Mouse (Mus musculus) lung, postnatal 0 days (tissue): Measurements from ENCODE around the gene Pmvk.

Experiments used
- CTCF ChIP-seq: IDR thresholded peaks from 2 replicates; pipeline ENCODE4 v1.5.1; 2016; ENCODE audit warnings: antibody characterized with exemption, mild to moderate bottlenecking
- EP300 ChIP-seq: IDR thresholded peaks from 2 replicates; pipeline ENCODE4 v1.6.1; 2016; ENCODE audit warnings: antibody characterized with exemption, mild to moderate bottlenecking, control low read depth

- TF ChIP-seq CTCF = no peak
- no peak for TF ChIP-seq EP300
Observed at GRCm38 (mm10) chr3:89409701-89410100, 44.6 kb upstream of the Pmvk start.
